Comparison of ENCODE assay signal across 11 mouse cellular contexts in the genomic region with DNA sequence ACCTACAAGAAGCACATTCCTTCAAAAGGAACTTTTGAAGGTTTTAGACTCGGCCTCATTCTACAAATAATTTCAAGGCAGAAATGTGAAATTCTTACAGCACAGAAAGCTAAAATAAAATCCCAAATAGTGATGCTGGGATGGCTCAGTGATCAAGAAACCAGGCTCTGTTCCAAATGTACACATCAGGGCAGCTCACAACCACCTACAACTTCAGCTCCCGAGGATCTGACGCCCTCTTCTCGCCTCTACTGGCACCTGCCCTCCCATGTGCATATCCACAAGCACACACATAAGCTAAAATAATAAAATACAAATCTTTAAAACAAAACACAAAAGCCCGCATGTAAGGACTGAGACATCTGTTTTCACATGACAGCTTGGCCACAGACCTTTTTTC.
"Had no signal": no experiment of that assay in that cellular context is flagged by ENCODE, and none has a peak within 500 bp of the region (broad histone marks: within the 10 kb centered on the region; RNA-seq: fewer than 3 reads in every experiment).

No protein-coding gene starts in this region.

- DNase-seq: lung, adult 18-20 months; lung, embryonic 14.5 days; lung, postnatal 10 days; lung, postnatal 4 days; midbrain, embryonic 14.5 days; retina, postnatal 1 day; right cerebral cortex, postnatal 4 days; spleen, adult 18-20 months; thymus, adult 18-20 months; thymus, postnatal 25 days; thymus, postnatal 4 days had no signal
